Mouse (Mus musculus): ENCODE measurements around the gene Herc4. TPM values are rescaled to one million over a fixed set of nuclear protein-coding genes. Genes with fewer than 3 reads are reported as not detected.
"Not testable (repeated sequence)": the region's sequence is repeated elsewhere in the genome, so short reads cannot be mapped to it uniquely, and the experiment has no call there.

Herc4 gene
- polyA plus RNA-seq, 1 experiment = 24.5 TPM

- Histone ChIP-seq H3K4me1 (ENCODE audit: control insufficient read depth, insufficient read depth, insufficient read length, low read length) (no peaks in the 10 kb centered on the region), H3K4me3 (ENCODE audit: insufficient read depth, low read depth, low read length) (no peak overlapping the region), H3K27ac (replicated peaks; ENCODE audit: low read depth, low read length) (no peak overlapping the region)
Observed at GRCm38 (mm10) chr10:63282846-63283245, 39.2 kb downstream of the Herc4 start.

- H3K4me3 ChIP-seq (ENCODE audit: insufficient read depth, low read depth, low read length) = no peak overlapping the region
- no peaks in the 10 kb centered on the region for H3K4me1 ChIP-seq (ENCODE audit: control insufficient read depth, insufficient read depth, insufficient read length, low read length)
- H3K27ac ChIP-seq (replicated peaks; ENCODE audit: low read depth, low read length) = no peak overlapping the region
Observed at GRCm38 (mm10) chr10:63302356-63302755, 58.7 kb downstream of the Herc4 start.

- H3K4me3 ChIP-seq (ENCODE audit: insufficient read depth, low read depth, low read length) = no peak overlapping the region
- no peaks in the 10 kb centered on the region for H3K4me1 ChIP-seq (ENCODE audit: control insufficient read depth, insufficient read depth, insufficient read length, low read length)
- H3K27ac ChIP-seq (replicated peaks; ENCODE audit: low read depth, low read length) = no peak overlapping the region
Observed at GRCm38 (mm10) chr10:63308582-63309366, 65.2 kb downstream of the Herc4 start.

- Histone ChIP-seq H3K4me1 (ENCODE audit: control insufficient read depth, insufficient read depth, insufficient read length, low read length) (no peaks in the 10 kb centered on the region), H3K4me3 (ENCODE audit: insufficient read depth, low read depth, low read length) (no peak overlapping the region), H3K27ac (replicated peaks; ENCODE audit: low read depth, low read length) (no peak overlapping the region)
Observed at GRCm38 (mm10) chr10:63313726-63314125, 70.1 kb downstream of the Herc4 start.

DNA sequence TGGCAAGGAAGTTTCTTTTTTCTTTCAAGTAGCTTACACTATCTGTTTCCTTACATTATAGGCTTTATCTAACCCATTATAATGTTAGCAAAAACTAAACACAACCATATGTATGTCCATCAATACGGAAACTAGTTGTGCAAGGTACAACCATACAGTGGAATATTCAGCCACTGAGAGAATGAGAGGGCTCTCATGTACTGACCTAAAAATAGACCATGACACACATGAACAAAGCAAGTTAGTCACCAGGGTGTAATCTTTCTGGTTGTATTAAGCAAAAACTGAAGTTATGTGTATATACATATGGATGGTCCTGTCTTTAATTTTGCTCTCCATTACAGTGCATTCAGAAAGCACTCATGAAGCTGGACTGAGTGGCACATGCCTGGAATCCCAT is 83.5 kb downstream of the Herc4 start:
- H3K4me3 ChIP-seq (ENCODE audit: insufficient read depth, low read depth, low read length) = no peak overlapping the region
- no peaks in the 10 kb centered on the region for H3K4me1 ChIP-seq (ENCODE audit: control insufficient read depth, insufficient read depth, insufficient read length, low read length)
- no peak overlapping the region for H3K27ac ChIP-seq (replicated peaks; ENCODE audit: low read depth, low read length)

- no peaks in the 10 kb centered on the region; the same call in 1 of the 2 replicates for H3K4me1 ChIP-seq (ENCODE audit: control insufficient read depth, insufficient read depth, insufficient read length, low read length)
- no peak overlapping the region for H3K27ac ChIP-seq (replicated peaks; ENCODE audit: low read depth, low read length)
- peak overlapping the region; percentile 34 for H3K4me3 ChIP-seq (ENCODE audit: insufficient read depth, low read depth, low read length)
Observed at GRCm38 (mm10) chr10:63336901-63337300, 93.3 kb downstream of the Herc4 start.

GRCm38 (mm10) chr10:63337326-63337725 is 93.7 kb downstream of the Herc4 start:
- Histone ChIP-seq H3K27ac (replicated peaks; ENCODE audit: low read depth, low read length) (no peak overlapping the region), H3K4me1 (ENCODE audit: control insufficient read depth, insufficient read depth, insufficient read length, low read length) (no peaks in the 10 kb centered on the region; the same call in 1 of the 2 replicates), H3K4me3 (ENCODE audit: insufficient read depth, low read depth, low read length) (peak overlapping the region; percentile 34)

DNA sequence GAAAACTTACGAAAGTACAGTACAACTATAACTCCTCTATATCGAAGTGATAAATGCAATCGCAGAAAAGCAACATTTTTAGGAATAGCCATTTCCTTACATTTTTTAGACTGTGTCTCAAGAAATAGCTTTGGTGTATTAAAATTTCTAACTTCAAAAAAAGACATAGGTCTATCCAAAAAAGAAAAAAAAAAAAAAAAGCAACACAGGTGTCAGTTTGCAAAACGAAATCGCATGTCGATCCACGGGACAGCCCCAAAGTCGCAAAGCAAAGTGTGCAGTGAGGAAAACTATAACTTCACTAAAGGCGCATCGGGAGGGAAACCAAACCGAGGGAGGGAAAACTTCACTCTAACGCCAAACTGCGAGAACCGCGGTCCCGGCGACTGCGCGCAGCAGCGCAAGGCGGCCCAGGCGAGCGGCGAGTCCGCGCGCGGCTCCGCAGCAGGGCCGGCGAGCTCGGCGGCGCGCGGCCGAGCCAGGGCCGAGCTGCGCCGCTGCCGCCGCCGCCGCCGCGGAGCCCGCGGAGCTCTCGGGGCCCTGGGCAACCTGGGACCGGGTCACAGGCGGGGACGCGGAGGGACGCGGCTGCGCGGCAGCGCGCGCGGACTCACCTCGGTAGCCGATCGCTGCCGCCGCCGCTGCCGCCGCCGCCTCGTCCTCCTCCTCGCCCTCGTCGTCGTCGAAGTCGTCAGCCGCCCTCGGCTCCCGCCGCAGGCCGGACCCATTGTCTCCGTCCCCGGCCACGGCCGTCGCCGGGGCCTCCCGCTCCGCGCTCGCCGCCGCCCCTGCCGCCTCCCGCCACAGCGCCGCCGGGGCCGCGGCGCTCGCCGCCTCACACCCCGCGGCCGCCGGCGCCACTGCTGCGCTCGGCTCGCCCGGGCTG is 94.6 kb downstream of the Herc4 start:
- Histone ChIP-seq H3K4me3 (ENCODE audit: insufficient read depth, low read depth, low read length) (peak overlapping the region; percentile 64), H3K27ac (replicated peaks; ENCODE audit: low read depth, low read length) (peak overlapping the region; percentile 64), H3K4me1 (ENCODE audit: control insufficient read depth, insufficient read depth, insufficient read length, low read length) (no peaks in the 10 kb centered on the region; the same call in 1 of the 2 replicates)

DNA sequence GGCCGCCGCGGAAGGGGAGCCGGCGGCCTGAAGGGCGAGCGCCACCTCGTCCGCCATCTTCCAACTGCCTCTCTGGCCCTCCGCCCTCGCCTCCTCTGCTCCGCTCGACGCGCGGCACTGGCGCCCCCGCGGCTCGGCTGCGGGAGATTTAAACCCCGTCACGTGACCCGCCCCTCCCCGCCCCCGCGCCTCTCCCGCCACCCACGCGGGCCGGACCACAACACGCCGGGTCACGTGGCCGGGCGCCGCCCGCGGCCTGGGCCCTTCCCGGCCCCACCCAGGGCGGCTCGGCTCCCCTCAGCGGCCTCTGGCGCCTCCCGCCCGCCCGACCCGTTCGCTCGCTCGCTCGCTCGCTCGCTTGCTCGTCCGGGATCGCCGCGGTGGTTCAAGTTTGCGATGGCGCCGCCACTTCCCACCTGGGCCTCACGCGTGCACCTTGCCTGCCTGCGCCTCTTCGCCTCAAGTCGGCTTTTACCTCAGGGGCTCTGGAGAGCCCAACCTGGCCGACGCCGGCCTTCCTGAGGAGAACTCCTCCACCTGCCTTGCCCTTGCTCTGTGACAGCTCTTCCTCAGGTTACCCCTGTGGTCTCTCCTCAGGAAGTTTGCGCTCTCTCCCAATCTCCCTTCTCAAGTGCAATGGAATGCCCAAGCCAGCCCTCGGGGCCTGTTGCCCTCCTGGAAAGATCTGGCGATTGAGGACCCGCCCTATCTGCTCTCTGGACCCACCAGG is 95.5 kb downstream of the Herc4 start:
- no peaks in the 10 kb centered on the region; the same call in 1 of the 2 replicates for H3K4me1 ChIP-seq (ENCODE audit: control insufficient read depth, insufficient read depth, insufficient read length, low read length)
- peak overlapping the region; percentile 84 for H3K4me3 ChIP-seq (ENCODE audit: insufficient read depth, low read depth, low read length)
- H3K27ac ChIP-seq (replicated peaks; ENCODE audit: low read depth, low read length) = peak overlapping the region; percentile 81

DNA sequence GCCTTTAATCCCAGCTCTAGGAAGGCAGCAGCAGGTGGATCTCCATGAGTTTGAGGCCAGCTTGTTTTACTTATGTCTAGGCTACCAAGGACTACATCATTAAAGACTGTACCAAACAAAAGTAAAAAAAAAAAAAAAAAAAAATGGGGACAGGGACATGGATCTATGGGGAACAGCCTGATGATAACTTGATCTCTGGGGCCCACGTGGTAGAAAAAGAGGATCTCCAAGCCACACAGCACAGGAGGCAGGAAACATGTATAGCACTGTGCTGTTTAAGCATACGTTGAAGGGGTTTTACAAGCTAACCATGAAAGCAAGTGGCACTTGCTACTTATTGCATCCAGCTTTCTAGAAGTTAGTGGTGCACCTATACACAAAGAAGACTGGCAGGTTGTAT is 97.7 kb downstream of the Herc4 start:
- Histone ChIP-seq H3K4me1 (ENCODE audit: control insufficient read depth, insufficient read depth, insufficient read length, low read length) (no peaks in the 10 kb centered on the region; the same call in 1 of the 2 replicates), H3K4me3 (ENCODE audit: insufficient read depth, low read depth, low read length) (no peak overlapping the region), H3K27ac (replicated peaks; ENCODE audit: low read depth, low read length) (no peak overlapping the region)

DNA sequence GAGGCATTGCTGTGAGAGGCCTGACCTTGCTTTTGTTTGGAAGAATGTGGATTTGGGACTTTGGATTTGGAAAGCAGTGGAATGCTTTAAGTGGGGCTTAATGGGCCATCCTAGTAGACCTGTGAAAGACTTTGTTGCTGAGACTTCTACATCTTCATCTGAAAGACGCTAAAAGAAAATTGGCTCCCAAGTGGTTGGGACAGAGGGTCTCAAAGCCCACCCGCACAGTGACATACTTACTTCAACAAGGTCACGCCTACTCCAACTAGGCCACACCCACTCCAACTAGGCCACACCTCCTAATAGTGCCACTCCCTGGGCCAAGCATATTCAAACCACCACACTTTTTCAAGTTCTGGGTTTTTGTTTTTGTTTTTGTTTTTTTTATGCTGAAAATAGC is 101.1 kb downstream of the Herc4 start:
- no peaks in the 10 kb centered on the region for H3K4me1 ChIP-seq (ENCODE audit: control insufficient read depth, insufficient read depth, insufficient read length, low read length)
- no peak overlapping the region for H3K4me3 ChIP-seq (ENCODE audit: insufficient read depth, low read depth, low read length)
- H3K27ac ChIP-seq (replicated peaks; ENCODE audit: low read depth, low read length) = no peak overlapping the region

DNA sequence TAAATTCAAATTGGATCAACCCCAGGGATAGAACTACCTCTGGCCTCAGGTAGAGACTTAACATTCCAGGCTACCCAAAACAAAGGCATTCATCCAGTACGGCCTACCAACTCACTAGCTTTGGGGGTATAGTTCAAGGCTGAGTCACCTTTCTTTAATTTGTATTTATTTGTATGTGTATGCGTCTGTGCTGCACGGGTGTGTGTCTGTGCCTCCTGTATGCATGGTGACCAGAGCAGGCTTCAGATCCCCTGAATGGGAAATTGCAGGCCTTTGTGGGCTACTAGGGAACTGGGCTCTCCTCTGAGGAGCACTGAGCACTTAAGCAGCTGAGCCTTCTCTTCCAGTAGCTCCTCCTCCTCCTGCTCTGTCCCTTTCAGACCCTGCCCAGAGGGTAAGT is 104.7 kb downstream of the Herc4 start:
- Histone ChIP-seq H3K4me1 (ENCODE audit: control insufficient read depth, insufficient read depth, insufficient read length, low read length) (no peaks in the 10 kb centered on the region), H3K4me3 (ENCODE audit: insufficient read depth, low read depth, low read length) (no peak overlapping the region), H3K27ac (replicated peaks; ENCODE audit: low read depth, low read length) (no peak overlapping the region)

GRCm38 (mm10) chr10:63350666-63351065 is 107.1 kb downstream of the Herc4 start:
- Histone ChIP-seq H3K4me1 (ENCODE audit: control insufficient read depth, insufficient read depth, insufficient read length, low read length) (no peaks in the 10 kb centered on the region), H3K27ac (replicated peaks; ENCODE audit: low read depth, low read length) (no peak overlapping the region), H3K4me3 (ENCODE audit: insufficient read depth, low read depth, low read length) (no peak overlapping the region)

- H3K27ac ChIP-seq (replicated peaks; ENCODE audit: low read depth, low read length); H3K4me3 ChIP-seq (ENCODE audit: insufficient read depth, low read depth, low read length); H3K4me1 ChIP-seq (ENCODE audit: control insufficient read depth, insufficient read depth, insufficient read length, low read length): not testable (repeated sequence)
Observed at GRCm38 (mm10) chr10:63351099-63351498, 107.5 kb downstream of the Herc4 start.

- no peaks in the 10 kb centered on the region for H3K4me1 ChIP-seq (ENCODE audit: control insufficient read depth, insufficient read depth, insufficient read length, low read length)
- H3K4me3 ChIP-seq (ENCODE audit: insufficient read depth, low read depth, low read length) = no peak overlapping the region
- H3K27ac ChIP-seq (replicated peaks; ENCODE audit: low read depth, low read length) = no peak overlapping the region
Observed at GRCm38 (mm10) chr10:63352111-63352510, 108.5 kb downstream of the Herc4 start.
